Mouse (Mus musculus) adrenal gland, adult 2 months (tissue): ENCODE measurements at regions not wholly inside any gene's neighbourhood (a gene's known extent, or its start where the extent isn't known, plus 50 kb on each side); places are given as distances from the start of the nearest gene placed in this dataset.

Experiments used
- DNase-seq: peaks from one replicate; pipeline ENCODE4 v3.0.0; 2021

GRCm38 (mm10) chr11:90136307-90136706 lies 51.2 kb upstream of the Gm45716 start:
- DNase-seq: no peak
